Mouse (Mus musculus) kidney, adult 11 months (tissue): Measurements from ENCODE around the gene Bsn.

ENCODE experiments used
- DNase-seq: peaks from one replicate; pipeline ENCODE4 v3.0.0; 2022

Bsn gene

DNA sequence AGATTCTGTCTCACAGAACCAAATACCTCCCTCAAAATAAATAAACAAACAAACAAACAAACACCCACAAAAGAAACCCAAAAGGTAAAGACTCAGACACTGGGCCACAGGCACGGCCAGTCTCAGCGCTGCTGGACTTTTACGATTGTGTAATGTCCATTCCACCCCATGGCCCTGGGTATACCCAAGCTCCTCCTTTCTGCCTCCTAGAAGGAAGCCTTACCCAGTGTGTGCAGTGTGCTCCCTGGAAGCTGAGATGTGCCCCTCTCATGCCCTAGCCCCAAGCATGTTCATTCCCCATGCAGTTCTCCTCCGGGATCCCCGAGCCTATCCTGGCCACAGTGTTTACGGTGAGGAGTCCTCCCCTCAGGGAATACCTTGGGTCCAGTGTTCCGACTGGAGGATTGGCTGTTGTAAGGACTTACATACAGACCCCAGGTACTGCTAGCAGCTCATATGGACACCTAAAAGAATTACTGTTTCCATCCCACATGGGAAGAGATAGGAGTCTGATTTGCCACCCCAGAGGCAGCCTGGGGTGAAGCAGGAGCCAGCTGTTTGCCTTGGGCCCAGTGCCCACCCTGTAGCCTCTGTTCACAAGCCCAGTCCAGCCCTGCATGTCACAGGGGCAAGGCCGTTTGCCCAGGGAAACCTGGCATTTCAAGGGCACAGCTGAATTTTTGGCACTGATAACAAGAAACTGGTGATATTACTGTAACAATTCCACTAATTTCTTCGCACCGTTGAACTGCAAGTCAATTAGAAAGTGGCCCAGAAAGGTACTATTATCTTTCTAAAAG, 68.8 kb downstream of the Bsn start:
- no peak for DNase-seq

DNA sequence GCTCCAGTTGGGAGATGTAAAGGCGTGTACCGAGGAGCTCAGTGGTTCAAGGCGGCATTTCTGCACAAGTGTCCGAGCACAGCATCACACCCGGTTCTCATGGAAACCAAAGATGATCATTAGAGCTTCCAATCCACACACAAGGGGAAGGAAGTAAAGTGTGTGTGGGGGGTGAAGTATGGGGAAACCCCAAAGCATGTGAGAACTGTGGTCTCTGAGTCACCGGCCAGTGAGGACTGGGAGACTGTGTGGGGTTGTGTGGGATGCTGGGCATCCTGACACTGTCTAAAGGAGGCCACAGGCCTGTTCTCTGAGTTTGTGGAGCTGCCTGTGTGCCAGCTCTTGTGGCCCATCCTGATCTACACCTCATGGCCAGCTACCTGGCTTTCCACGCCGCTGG, 69.5 kb downstream of the Bsn start:
- DNase-seq: no peak

DNA sequence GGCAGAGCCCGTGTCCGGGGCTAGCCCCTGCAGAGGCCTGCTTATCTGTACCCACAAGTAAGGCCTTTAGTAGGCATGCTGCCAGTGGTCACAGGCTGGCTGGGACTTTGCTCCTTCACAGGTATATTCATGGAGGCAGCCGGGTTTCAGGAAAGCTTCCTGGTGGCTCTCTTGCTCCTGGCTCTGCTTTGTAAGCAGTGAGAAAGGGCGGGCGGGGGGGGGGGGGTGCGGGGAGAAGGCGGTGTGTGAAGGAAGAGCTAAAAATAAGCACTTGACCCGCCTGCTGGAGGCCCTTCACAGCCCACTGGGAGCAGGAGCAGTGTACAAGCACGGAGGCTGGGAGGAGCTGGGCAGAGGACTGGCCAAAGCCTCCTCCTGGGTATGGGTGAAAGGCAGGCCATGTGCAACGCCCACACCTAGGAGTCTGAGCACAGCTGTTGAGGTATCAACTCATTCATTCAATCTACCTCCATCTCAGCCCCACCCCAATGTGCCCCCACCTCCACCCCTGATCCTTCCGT, 70.2 kb downstream of the Bsn start:
- DNase-seq: peak; percentile 89

DNA sequence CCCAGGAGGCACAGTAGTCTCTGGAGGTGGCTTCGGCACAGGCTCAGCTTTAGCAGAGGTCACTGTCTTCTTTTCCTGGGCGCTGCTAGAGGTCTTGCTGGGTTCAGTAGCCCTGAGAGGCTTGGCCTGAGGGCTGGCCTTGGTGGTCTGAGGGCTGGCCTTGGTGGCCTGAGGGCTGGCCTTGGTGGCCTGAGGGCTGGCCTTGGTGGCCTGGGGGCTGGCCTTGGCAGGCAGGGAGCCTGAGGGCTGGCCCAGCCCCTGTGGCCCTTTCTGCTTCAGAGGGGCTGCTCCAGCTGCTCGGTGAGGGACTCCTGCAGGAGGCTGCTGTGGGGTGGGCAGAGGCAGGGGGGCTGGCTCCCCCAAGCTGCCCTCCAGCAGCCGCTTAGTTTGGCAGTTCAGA, 73.0 kb downstream of the Bsn start:
- DNase-seq: no peak

DNA sequence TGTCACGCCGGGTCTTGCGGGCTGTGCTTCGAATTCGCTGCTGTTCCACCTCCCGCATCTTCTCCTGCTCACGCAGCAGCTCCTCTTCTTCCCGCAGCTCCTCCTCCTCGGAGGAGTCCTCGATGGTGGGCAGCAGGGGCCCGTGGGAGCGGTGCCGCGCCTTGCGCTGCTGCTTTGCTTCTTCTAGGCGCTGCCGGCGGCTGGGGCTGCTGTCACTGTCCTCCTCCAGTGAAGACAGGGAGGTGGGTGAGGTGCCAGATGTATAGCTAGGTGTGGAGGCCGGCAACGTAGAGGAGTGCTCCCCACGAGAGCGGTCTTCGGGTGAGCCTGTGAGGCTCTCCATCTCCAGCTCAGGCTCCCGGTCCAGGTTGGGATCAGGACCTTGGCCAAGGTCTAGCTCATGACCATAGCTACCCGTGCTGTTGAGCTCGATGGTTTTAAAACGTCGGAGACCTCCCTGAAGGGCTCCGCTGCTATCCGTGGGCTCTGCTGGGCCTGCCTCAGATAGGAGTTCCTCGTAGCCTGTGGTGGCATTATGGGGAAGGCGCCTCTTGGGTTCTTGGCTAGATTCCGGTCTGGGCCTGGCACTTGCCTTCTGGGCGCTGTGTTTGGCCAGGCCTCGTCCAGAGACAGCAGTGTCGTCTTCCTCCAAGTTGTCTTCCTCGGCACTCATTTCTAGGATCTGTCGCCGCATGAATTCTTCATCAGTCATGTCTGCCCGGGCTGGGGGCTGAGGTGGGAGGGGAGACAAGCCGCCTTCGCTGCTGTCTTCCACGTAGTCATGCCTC, 74.7 kb downstream of the Bsn start:
- DNase-seq: no peak

DNA sequence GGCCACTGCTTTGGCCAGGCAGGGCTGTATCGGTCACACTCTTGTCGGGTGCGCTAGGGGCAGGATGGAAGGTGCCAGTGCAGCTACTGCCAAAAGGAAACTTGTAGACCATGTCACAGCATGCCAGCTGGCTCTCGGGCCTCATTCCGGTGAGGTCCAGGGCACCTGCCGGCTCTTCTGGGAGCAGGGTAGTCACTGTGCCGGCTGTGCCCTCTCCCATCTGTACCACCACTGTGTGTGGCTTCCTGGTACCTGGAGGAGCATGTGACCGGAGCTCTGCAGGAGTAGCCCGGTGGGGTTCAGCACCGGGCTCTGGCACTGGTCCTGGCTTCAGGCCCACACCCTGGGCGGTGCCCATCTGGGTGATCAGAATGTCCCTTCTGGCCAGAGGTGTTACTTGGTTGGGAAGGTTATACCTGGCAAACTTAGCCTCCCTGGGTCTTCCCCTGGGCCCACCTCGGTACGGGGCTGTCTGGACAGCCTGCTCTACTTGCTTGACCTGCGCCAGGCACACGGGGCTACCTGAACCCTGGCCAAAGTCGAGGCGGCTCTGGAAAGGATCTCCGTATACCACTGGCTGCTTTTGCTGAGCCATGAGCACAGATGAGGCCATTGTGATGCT, 77.4 kb downstream of the Bsn start:
- peak; percentile 39 for DNase-seq

DNA sequence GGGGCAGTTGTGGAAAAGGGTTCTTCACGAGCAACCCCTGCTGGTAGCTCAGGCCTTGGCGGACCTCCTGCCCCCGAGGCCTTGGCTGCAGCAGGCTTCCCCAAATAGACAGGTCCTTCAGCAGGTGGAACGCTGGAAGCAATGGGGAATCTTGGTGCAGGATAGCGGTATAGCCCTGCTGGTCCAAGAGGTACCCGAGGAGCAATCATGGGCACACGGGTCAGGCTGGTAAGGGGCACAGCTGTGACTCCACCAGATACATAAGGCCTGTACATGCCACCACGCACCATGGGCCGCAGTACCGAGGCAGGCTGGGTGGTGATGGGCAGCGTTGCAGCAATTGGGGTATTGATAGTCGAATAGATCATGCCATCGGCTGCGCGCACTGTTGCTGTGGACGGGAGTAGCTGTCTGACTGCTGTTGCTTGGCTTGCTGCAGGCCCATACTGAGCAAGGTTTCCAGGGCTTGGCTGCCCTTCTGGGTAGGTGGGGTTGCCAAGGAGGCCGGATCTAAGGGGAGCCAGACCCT, 78.5 kb downstream of the Bsn start:
- no peak for DNase-seq

DNA sequence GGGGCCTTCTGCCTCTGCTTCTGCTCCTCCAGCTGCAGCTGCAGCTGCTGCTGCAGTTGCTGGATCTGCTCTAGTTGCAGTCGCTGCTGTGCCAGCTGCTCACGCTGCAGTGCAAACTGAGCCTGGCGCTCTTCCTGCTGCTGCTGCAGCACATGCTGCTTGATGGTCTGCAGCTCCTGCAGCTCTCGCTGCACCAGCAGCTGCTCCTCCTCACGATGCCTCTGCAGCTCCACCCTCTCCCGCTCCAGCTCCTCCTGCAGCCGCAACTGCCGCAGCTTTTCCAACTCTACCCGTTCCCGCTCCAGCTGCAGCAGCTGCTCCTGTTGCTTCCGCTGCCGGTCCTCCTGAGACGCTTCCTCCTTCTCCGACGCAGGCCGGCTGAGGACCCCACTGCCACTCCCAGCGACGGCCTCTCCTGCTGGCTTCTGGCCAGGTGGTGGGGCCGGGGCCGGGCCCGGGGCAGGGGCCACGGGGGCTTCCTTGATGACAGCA, 79.0 kb downstream of the Bsn start:
- no peak for DNase-seq

DNA sequence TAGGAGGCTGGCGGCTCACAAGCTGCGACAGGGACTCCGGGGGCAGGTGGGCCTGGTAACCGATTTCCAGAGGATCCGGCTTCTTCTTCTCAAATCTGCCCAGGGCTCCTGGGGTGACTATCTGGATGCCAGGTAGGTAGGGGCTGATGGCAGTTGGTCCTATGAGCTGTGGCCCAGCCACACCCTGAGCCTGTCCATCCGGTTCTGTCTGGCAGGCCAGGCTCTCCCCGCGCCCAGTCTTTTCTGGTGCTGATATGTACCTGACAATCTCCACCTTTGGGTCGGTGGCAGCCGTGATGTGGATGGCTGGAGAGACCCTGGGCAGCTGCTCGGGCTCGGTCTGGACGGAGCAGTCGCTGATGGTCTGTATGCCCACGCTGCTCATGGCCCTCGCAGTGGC, 80.0 kb downstream of the Bsn start:
- DNase-seq: no peak

DNA sequence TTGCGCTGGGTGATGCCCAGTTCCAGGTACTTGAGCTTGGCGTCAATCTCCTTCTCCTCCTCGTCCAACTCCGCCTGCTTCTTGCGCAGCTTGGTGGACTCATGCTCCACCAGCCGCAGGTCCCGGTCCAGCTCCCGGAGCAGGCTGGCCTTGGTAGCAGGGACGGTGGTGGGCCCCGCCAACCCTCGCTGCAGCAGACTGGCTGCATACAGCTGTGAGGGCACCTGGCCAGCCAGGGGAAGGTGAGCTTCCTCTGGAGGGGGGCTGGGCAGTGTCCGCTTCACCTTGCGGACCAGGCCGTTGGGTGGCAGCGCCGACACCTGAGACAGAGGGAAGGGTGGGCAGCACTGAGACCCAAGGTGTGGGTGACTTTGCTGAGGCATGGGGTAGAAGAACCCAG, 82.3 kb downstream of the Bsn start:
- DNase-seq: no peak

DNA sequence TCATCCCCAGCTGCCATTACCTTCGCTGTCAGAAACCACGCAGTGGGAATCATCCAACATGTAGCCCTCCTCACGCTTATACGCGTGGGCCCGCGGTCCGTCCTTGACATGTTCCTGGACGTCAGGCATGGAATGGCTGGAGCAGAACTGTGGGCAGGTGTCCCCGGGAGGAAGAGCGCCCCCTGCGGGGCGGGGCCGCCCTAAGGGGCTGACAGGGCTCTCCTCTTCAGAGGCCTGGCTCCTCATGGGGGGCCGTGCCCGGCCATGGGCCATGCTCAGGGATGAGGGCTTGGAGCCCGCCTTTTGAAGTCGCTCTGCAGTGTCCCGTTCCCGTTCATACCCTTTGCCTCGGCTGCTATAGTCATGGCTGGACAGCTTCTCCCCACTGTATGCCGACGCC, 84.1 kb downstream of the Bsn start:
- no peak for DNase-seq

DNA sequence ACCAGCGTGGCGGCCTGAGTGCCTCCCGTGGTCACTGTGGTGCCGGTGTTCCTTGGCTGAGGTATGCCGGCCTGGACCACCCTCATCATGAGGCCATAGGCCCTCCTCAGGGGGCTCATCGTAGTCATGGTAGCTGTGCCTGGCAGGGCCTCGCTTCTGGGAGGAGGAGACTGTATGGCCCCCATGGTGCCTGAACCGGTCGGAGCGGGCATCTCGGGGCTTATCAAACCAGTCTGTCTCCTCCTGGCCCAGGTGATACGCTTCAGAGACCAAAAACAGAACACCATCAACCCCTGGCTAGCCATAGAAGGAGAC, 84.7 kb downstream of the Bsn start:
- DNase-seq: no peak

DNA sequence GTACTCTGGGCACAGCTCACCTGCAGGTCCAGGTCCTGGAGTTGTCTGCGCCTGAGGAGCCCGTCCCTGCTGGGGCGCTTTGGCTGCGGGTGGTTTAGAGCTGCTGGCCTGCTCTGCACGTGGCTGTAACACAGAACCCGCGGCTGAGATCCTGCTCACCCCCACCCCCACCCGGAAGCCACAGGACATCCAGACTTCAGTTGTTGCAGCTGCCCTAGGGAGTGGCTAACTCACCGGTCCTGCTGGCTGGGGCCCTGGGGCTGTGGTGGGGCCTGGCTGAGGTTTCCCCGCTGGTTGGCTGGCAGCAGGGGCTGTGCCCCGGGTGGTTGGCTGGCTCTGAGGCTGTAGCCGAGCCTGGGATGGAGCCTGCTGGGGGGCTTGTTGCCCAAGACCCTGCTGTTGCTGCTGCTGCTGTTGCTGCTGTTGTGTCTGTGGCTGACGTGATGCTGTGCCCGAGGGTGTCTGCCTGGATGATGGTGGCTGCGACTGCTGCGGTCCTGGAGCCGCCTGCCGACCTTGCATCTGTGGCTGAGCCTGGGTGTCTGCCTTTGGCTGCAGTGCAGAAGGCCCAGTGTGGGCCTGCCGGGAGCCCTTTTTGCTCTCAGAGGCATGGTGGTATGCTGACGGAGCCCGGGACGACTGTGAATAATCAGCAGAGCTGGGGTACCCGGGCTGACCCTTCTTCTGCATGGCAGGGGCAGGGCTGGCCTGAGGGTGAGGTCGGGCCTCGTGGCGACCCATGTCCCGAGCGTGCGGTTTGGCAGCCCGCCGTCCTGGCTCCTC, 85.2 kb downstream of the Bsn start:
- no peak for DNase-seq

DNA sequence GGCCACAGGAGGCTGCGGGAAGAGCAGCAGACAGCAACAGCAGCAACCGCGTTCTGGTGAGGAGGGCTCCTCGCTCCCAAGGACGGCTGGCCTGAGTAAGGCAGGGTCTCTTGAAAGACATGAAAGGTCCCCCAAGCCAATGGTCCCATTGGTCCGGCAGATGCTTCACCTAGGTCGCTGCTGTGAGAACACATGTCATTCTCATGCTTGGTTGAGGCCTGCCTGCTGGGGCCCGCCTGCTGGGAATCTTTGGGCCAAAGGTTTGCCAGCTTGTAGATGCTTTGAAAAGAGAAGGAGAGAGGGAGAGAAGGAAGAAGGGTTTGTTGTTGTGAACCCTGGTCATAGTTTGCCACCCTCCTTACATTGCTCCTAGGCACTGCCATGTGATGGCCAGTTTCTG, 90.6 kb downstream of the Bsn start:
- DNase-seq: no peak

DNA sequence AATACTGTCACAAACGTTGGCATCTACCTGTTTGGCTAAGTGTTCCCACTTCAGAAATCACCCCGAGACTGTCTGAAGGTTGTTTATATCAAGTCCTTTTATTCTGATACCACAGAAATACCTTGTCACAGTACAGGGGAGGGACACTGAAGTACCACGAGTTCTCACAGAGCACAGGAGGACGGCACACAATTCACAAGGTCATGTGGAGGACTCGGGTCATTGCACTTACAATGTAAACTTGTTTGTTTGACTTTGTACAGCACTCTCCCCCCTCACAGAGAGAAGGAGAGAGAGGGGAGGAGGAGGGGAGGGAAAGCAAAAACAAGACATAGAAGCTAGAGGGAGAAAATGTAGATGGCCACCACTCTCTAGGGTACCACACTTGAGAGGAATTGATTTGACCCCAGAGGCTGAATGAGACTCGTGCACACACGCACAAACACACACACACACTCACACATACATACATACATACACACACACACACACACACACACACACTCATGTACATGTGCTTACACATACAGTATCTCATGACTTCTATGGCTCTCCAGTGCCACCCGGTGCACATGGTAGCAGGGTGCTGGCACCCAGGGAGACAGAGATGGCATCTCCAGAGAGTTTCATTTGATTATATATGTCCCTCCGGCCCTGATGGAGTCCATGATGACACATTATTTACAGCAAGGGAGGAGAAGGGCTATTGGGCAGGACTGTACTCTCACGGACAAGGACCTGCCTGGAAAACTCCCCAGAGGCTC, 94.1 kb downstream of the Bsn start:
- no peak for DNase-seq

DNA sequence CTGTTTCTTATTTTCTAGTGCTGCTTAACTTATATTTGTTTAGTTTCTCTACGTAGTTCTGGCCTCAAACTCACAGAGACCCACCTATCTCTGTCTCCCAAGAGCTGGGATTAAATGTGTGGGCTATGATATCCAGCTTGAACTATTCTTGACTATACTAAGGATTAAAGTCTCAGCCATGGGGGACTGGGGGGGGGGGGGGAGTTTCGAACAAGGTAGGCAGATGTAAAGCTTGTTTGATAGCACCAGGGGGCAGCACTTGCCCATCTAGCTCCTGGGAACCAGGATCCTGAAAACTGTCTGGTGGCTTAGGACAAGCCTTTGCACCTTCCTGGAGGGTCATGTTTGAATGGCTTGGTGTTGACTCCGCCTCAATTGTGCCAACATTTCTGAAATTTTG, 94.7 kb downstream of the Bsn start:
- DNase-seq: peak; percentile 57

DNA sequence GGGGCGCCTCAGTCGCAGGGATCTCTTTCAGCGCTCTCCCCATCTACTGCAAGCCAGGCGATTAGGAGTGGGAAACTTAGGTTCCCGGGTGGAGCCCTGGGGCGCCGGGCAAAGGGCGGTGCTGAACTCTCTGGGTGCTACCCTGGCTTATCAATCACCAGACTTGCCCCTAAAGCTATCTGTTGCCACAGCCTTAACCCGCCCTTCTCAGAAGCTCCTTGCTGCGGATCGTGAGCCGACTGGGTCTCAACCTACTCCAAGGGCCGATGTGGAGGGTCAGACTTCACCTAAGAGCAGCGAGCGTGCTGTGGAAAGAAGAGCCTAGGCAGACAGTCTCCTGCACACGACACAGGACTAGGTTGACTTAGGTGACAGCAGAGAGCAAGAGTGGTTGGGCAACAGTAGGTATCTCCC, 95.2 kb downstream of the Bsn start:
- DNase-seq: peak; percentile 61

DNA sequence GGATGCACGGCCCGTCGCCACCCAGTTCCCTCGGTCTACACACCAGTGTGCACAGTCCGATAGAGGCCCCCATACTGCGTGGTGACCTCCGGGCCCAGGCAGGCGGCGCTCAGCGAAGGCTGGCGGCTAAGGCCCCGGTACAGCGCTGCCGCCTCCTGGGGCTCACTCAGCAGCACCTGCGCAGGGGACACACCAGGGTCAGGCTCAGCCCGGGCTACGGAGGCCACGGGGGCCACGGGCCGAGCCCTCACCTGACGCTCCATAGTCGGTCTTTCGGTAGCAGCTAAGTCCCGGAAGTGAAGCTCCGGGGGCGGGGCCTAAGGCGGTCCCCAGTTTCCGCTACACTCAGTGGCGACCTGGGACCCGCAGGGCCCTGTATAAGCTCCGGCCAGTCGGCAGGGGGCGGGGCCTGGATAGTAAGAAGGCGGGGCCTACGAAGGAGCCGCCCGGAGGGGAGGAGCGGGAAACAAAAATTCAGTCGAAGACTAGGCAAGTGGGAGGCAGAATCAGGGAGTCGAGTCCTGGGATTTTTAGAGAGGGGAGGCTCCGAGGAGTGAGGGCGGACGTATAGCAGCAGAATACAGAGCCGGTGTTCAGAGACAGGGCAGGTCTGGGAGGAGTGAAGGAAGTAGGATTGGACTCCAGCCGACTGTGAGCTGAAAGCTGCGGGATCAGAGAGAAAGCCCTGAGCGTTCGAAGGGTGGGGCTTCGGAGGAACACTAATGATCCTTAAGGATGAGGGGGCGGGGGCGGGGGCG, 95.8 kb downstream of the Bsn start, which contains the start of gene Apeh:
Gene Apeh (minus strand): TSS at position 423 of the 758 bp plus-strand sequence.
- DNase-seq: peak; percentile 97

DNA sequence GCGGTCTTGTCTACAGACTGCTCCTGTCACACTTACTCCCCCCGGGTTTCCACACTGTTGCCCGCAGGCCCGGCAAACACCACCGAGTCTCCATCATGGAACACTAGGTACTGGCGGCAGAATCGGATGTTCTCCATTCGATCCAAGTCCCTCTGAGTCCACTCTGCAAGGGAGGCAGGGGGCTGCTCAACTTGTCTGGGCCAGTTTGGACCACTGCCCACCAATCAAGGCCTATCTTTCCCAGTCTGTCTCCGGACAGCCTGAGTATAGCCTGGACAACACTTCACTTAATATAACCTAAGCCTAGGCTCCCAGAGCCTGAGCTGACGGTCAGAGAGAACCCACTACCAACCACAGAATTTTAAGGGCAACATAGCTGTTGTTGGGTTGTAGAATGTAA, 96.6 kb downstream of the Bsn start:
- no peak for DNase-seq

DNA sequence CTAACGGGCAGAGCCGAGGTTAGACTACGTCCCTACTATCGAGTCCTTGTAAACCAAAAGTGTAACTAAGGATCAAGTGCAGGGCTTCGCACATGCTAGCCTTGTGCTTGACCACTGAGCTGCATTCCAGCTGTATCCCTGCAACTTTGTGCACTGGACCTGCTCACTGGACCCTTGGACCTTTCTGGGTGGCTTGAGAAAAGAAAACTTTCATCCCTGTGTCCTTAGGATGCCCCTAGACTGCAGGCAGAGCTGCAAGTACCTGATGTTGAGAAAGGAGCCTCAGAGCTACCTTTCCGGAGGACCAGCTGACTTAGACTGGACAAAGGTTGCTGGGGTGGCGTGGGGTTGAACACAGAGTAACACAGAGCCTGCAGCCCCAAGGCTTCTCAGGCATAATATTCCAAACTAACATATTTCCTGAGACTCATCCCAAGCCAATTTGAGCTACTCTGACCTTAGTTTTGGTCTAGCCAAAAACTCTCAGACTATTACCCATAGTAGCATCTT, 99.5 kb downstream of the Bsn start:
- peak; percentile 88 for DNase-seq

DNA sequence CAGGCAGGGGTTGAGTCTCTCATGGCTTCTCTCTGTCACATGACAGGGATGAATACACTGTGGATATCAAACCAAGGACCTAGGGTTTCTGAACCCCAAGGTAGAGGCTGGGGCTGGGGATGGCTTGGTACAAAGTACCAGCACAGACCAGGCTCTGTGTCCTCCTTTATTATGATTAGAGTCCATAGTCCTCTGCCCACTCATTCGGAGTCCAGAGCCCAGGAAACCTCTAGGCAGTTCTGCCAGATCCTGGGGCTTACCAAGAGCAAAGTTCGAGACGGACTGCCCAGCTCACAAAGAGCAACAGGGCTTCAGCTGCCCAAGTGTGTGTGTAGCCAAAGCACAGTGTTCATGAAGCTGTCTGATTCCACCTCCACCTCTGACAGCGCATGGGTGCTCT, 104.9 kb downstream of the Bsn start:
- DNase-seq: peak; percentile 74
